Mouse (Mus musculus): ENCODE measurements around the gene Aspdh.
A peak's percentile ranks its signal among the peaks of the same experiment; 100 is the strongest.

The Aspdh gene

GRCm38 (mm10) chr7:44497361-44498055 lies 32.3 kb downstream of the Aspdh start:
- DNase-seq (ENCODE audit: low spot score in 2 of 2) = peak; percentile 47 to 62

GRCm38 (mm10) chr7:44498922-44499321 lies 33.7 kb downstream of the Aspdh start:
- no peak for DNase-seq (ENCODE audit: low spot score in 2 of 2)

GRCm38 (mm10) chr7:44500046-44500445 lies 34.9 kb downstream of the Aspdh start:
- DNase-seq (ENCODE audit: low spot score in 2 of 2) = no peak

- DNase-seq (ENCODE audit: low spot score in 2 of 2) = peak; percentile 71 to 84
Measured at GRCm38 (mm10) chr7:44501563-44502115, 36.4 kb downstream of the Aspdh start.

- DNase-seq (ENCODE audit: low spot score in 2 of 2) = no peak
Measured at GRCm38 (mm10) chr7:44507491-44507890, 42.3 kb downstream of the Aspdh start.

All from right cerebral cortex, postnatal 10 days (tissue).